Mouse (Mus musculus) layer of hippocampus, adult 8-10 months (tissue): ENCODE results near the gene Utp4. TPM values are rescaled to one million over a fixed set of nuclear protein-coding genes. Genes with fewer than 3 reads are reported as not detected.

Experiments
- DNase-seq, 2 experiments: peaks; one replicate each; pipeline ENCODE4 v3.0.0; 2022; ENCODE audit warnings: low spot score in 2 of 2
- total RNA-seq, 4 experiments: library from RNA; stranded (reverse); gene quantifications; 2 replicates each; pipeline ENCODE4 v1.2.4; 2022

The Utp4 gene
- total RNA-seq, 4 experiments from 2014 or later: 41.0 to 44.7 (median 43.9) TPM

GRCm38 (mm10) chr8:106936478-106937051 lies 43.1 kb downstream of the Utp4 start:
- peak in 1 of 2 experiments; percentile 42 for DNase-seq

GRCm38 (mm10) chr8:106937081-106937800 lies 43.8 kb downstream of the Utp4 start:
- DNase-seq: no peak

GRCm38 (mm10) chr8:106941806-106942205 lies 48.4 kb downstream of the Utp4 start:
- DNase-seq: no peak

GRCm38 (mm10) chr8:106943874-106944418 lies 50.5 kb downstream of the Utp4 start:
- no peak for DNase-seq

- no peak for DNase-seq
These were observed 51.3 kb downstream of the Utp4 start for GRCm38 (mm10) chr8:106944756-106945155.

GRCm38 (mm10) chr8:106948678-106949243 lies 55.3 kb downstream of the Utp4 start:
- DNase-seq: no peak

- DNase-seq: no peak
These were observed 58.3 kb downstream of the Utp4 start for GRCm38 (mm10) chr8:106951707-106952106.

GRCm38 (mm10) chr8:106953571-106953970 lies 60.1 kb downstream of the Utp4 start:
- DNase-seq: no peak

- no peak for DNase-seq
These were observed 63.6 kb downstream of the Utp4 start for GRCm38 (mm10) chr8:106957086-106957485.

GRCm38 (mm10) chr8:106958212-106958611 lies 64.8 kb downstream of the Utp4 start:
- no peak for DNase-seq

- no peak for DNase-seq
These were observed 66.2 kb downstream of the Utp4 start for GRCm38 (mm10) chr8:106959626-106960025.

GRCm38 (mm10) chr8:106962322-106962721 lies 68.9 kb downstream of the Utp4 start:
- no peak for DNase-seq

GRCm38 (mm10) chr8:106963365-106963764 lies 69.9 kb downstream of the Utp4 start:
- DNase-seq: no peak

GRCm38 (mm10) chr8:106964573-106964972 lies 71.1 kb downstream of the Utp4 start:
- DNase-seq: no peak

- DNase-seq: no peak
These were observed 76.5 kb downstream of the Utp4 start for GRCm38 (mm10) chr8:106969964-106970363.

- DNase-seq: no peak
These were observed 78.5 kb downstream of the Utp4 start for GRCm38 (mm10) chr8:106971916-106972315.

Other genes with a start within 250 kb of the Utp4 start
- 1 to 10 TPM; 6.4 to 7.3 (median 7.0) TPM for gene Tango6, start 210.6 kb upstream of the Utp4 start, total RNA-seq
- gene Has3, start 23.4 kb upstream of the Utp4 start, total RNA-seq: 1 to 10 TPM; 1.6 to 2.6 (median 1.9) TPM
- gene Sntb2, start 42.1 kb downstream of the Utp4 start, total RNA-seq: 10 to 100 TPM; 19.2 to 32.0 (median 24.1) TPM
- gene Vps4a, start 137.6 kb downstream of the Utp4 start, total RNA-seq: 100 to 1,000 TPM; 104 to 117 (median 108) TPM
- 10 to 100 TPM; 26.6 to 29.5 (median 28.2) TPM for gene Pdf, start 155.0 kb downstream of the Utp4 start, total RNA-seq
- 10 to 100 TPM; 26.0 to 34.6 (median 28.8) TPM for gene Cog8, start 163.1 kb downstream of the Utp4 start, total RNA-seq
- 10 to 100 TPM; 40.9 to 44.2 (median 42.7) TPM for gene Nip7, start 163.2 kb downstream of the Utp4 start, total RNA-seq
- gene Tmed6, start 172.0 kb downstream of the Utp4 start, total RNA-seq: not detected
- 10 to 100 TPM; 33.5 to 41.3 (median 35.6) TPM for gene Terf2, start 202.9 kb downstream of the Utp4 start, total RNA-seq